ENCODE assay signal across 31 mouse cellular contexts in the genomic region with DNA sequence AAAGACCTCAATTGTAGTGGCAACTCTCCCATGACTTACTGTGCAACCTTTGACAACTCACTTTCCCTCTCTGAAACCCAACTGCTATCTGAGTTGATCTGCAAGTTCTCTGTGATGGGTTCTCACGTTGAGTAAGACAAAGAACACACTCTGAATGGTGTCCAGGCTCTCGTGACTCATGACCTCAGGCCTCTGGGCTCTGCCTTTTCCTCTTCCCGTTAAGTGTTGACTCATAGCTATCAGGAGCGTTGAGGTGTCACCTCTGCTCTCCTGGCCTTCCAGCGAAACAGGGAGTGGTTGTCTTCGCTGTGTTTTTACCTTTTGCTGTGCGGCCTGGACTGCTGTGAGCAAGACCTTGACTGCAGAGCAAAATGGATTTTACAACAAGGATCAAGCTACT. TPM values are rescaled to one million over a fixed set of nuclear protein-coding genes. Genes with fewer than 3 reads are reported as not detected.
"Had no signal": no experiment of that assay in that cellular context is flagged by ENCODE, and none has a peak within 500 bp of the region (broad histone marks: within the 10 kb centered on the region; RNA-seq: fewer than 3 reads in every experiment).

No protein-coding gene starts in this region.

- H3K9me3 ChIP-seq: kidney, embryonic 15.5 days; limb, embryonic 10.5 days; limb, embryonic 13.5 days; liver, embryonic 12.5 days; liver, embryonic 15.5 days; lung, embryonic 15.5 days; megakaryocyte, embryonic 14.5 days; midbrain, embryonic 10.5 days; midbrain, embryonic 13.5 days; neural tube, embryonic 13.5 days; stomach, embryonic 15.5 days had no signal

- H3K9ac ChIP-seq: kidney, embryonic 15.5 days; limb, embryonic 13.5 days; liver, embryonic 12.5 days; liver, embryonic 15.5 days; lung, embryonic 15.5 days; midbrain, embryonic 13.5 days; neural tube, embryonic 13.5 days; stomach, embryonic 15.5 days had no signal

- H3K36me3 ChIP-seq: kidney, embryonic 15.5 days; limb, embryonic 10.5 days; limb, embryonic 13.5 days; liver, embryonic 12.5 days; liver, embryonic 15.5 days; lung, embryonic 15.5 days; midbrain, embryonic 10.5 days; midbrain, embryonic 13.5 days; neural tube, embryonic 13.5 days; stomach, embryonic 15.5 days had no signal

- H3K27ac ChIP-seq: kidney, embryonic 15.5 days; limb, embryonic 10.5 days; limb, embryonic 13.5 days; liver, embryonic 12.5 days; liver, embryonic 15.5 days; lung, embryonic 15.5 days; midbrain, embryonic 10.5 days; midbrain, embryonic 13.5 days; neural tube, embryonic 13.5 days; stomach, embryonic 15.5 days had no signal

- H3K27me3 ChIP-seq: kidney, embryonic 15.5 days; limb, embryonic 13.5 days; liver, embryonic 12.5 days; liver, embryonic 15.5 days; lung, embryonic 15.5 days; midbrain, embryonic 13.5 days; neural tube, embryonic 13.5 days; stomach, embryonic 15.5 days had no signal

- H3K4me1 ChIP-seq: kidney, embryonic 15.5 days; limb, embryonic 10.5 days; liver, embryonic 12.5 days; liver, embryonic 15.5 days; lung, embryonic 15.5 days; megakaryocyte, embryonic 14.5 days; midbrain, embryonic 10.5 days; midbrain, embryonic 13.5 days; neural tube, embryonic 13.5 days; stomach, embryonic 15.5 days had no signal

- H3K4me2 ChIP-seq: kidney, embryonic 15.5 days; limb, embryonic 13.5 days; liver, embryonic 12.5 days; liver, embryonic 15.5 days; lung, embryonic 15.5 days; midbrain, embryonic 13.5 days; neural tube, embryonic 13.5 days; stomach, embryonic 15.5 days had no signal

- H3K4me3 ChIP-seq: kidney, embryonic 15.5 days; limb, embryonic 10.5 days; limb, embryonic 13.5 days; liver, embryonic 12.5 days; liver, embryonic 15.5 days; lung, embryonic 15.5 days; megakaryocyte, embryonic 14.5 days; midbrain, embryonic 10.5 days; midbrain, embryonic 13.5 days; myocyte; neural tube, embryonic 13.5 days; stomach, embryonic 15.5 days had no signal

- DNase-seq: kidney, postnatal 10 days; kidney, postnatal 36 days; liver; lung, adult 18-20 months; lung, postnatal 10 days; lung, postnatal 36 days; retina, postnatal 1 day; right cerebral cortex, postnatal 25 days; spleen, adult 18-20 months; thymus, adult 18-20 months; thymus, postnatal 14 days; thymus, postnatal 4 days had no signal

RNA-seq across cellular contexts. Expression of gene Il20, which starts 8.7 kb away (rescaled TPM):
- total RNA-seq: layer of hippocampus, postnatal 14 days; left cerebral cortex, adult 18-20 months; left cerebral cortex, postnatal 25 days; monocyte, adult 5-6 weeks; neutrophil, adult 5-6 weeks had no signal
- polyA plus RNA-seq: kidney, embryonic 15.5 days; limb, embryonic 10.5 days; limb, embryonic 13.5 days; liver, embryonic 12.5 days; liver, embryonic 15.5 days; lung, embryonic 15.5 days; midbrain, embryonic 10.5 days; midbrain, embryonic 13.5 days; midbrain, embryonic 16.5 days; myocyte; neural tube, embryonic 13.5 days; stomach, embryonic 15.5 days; testis, adult 2 months had no signal

RNA-seq across cellular contexts. Expression of gene Il24, which starts 15.3 kb away (rescaled TPM):
- total RNA-seq: layer of hippocampus, postnatal 14 days; left cerebral cortex, adult 18-20 months; left cerebral cortex, postnatal 25 days; monocyte, adult 5-6 weeks; neutrophil, adult 5-6 weeks had no signal
- polyA plus RNA-seq: limb, embryonic 10.5 days; limb, embryonic 13.5 days; liver, embryonic 12.5 days; liver, embryonic 15.5 days; lung, embryonic 15.5 days; midbrain, embryonic 10.5 days; midbrain, embryonic 13.5 days; midbrain, embryonic 16.5 days; myocyte; neural tube, embryonic 13.5 days; stomach, embryonic 15.5 days; testis, adult 2 months had no signal

RNA-seq across cellular contexts. Expression of gene Fcmr, which starts 37.0 kb away (rescaled TPM):
- total RNA-seq: left cerebral cortex, adult 18-20 months; left cerebral cortex, postnatal 25 days had no signal
- polyA plus RNA-seq: limb, embryonic 13.5 days; liver, embryonic 12.5 days; liver, embryonic 15.5 days; lung, embryonic 15.5 days; midbrain, embryonic 10.5 days; midbrain, embryonic 13.5 days; myocyte; neural tube, embryonic 13.5 days had no signal

RNA-seq across cellular contexts. Expression of gene Il19, which starts 37.4 kb away (rescaled TPM):
- total RNA-seq: layer of hippocampus, postnatal 14 days; left cerebral cortex, adult 18-20 months; left cerebral cortex, postnatal 25 days; monocyte, adult 5-6 weeks; neutrophil, adult 5-6 weeks had no signal
- polyA plus RNA-seq: limb, embryonic 13.5 days; liver, embryonic 12.5 days; liver, embryonic 15.5 days; lung, embryonic 15.5 days; midbrain, embryonic 10.5 days; midbrain, embryonic 13.5 days; midbrain, embryonic 16.5 days; neural tube, embryonic 13.5 days; stomach, embryonic 15.5 days; testis, adult 2 months had no signal
